Mouse (Mus musculus) kidney, postnatal 14 days (tissue): ENCODE measurements around the gene Mrps18a.

Source experiments
- DNase-seq: peaks from one replicate; pipeline ENCODE4 v3.0.0; 2022; ENCODE audit warnings: mixed read lengths

Mrps18a gene

GRCm38 (mm10) chr17:46102608-46103159, 8.1 kb upstream of the Mrps18a start:
- no peak for DNase-seq

GRCm38 (mm10) chr17:46104487-46104886, 6.3 kb upstream of the Mrps18a start:
- DNase-seq, result peak; percentile 46

- no peak for DNase-seq
Observed at GRCm38 (mm10) chr17:46108286-46108685, 2.5 kb upstream of the Mrps18a start.

GRCm38 (mm10) chr17:46115489-46115888, 4.7 kb downstream of the Mrps18a start:
- DNase-seq, result no peak

GRCm38 (mm10) chr17:46116138-46116537, 5.4 kb downstream of the Mrps18a start:
- DNase-seq, result no peak

- DNase-seq, result no peak
Observed at GRCm38 (mm10) chr17:46116881-46117280, 6.1 kb downstream of the Mrps18a start.

GRCm38 (mm10) chr17:46117623-46118422, 7.0 kb downstream of the Mrps18a start:
- no peak for DNase-seq

GRCm38 (mm10) chr17:46118423-46118850, 7.7 kb downstream of the Mrps18a start:
- no peak for DNase-seq

- DNase-seq, result no peak
Observed at GRCm38 (mm10) chr17:46119641-46120040, 8.9 kb downstream of the Mrps18a start.

GRCm38 (mm10) chr17:46122791-46123190, 12.0 kb downstream of the Mrps18a start:
- no peak for DNase-seq

- no peak for DNase-seq
Observed at GRCm38 (mm10) chr17:46123285-46123684, 12.5 kb downstream of the Mrps18a start.

GRCm38 (mm10) chr17:46123953-46124700, 13.3 kb downstream of the Mrps18a start:
- no peak for DNase-seq

- DNase-seq, result peak; percentile 66
Observed at GRCm38 (mm10) chr17:46126608-46127007, 15.8 kb downstream of the Mrps18a start.

GRCm38 (mm10) chr17:46127814-46128493, 17.2 kb downstream of the Mrps18a start:
- DNase-seq, result no peak

GRCm38 (mm10) chr17:46129741-46130498, 19.1 kb downstream of the Mrps18a start:
- DNase-seq, result peak; percentile 23

GRCm38 (mm10) chr17:46132058-46132718, 21.4 kb downstream of the Mrps18a start:
- DNase-seq, result peak; percentile 85

GRCm38 (mm10) chr17:46132862-46133261, 22.1 kb downstream of the Mrps18a start:
- DNase-seq, result no peak

GRCm38 (mm10) chr17:46138563-46139236, 27.9 kb downstream of the Mrps18a start:
- DNase-seq, result no peak

GRCm38 (mm10) chr17:46139872-46140271, 29.1 kb downstream of the Mrps18a start:
- no peak for DNase-seq

GRCm38 (mm10) chr17:46143578-46144423, 33.0 kb downstream of the Mrps18a start, which contains the start of gene Rsph9:
Gene Rsph9 (minus strand): TSS chr17:46144216.
- DNase-seq, result peak; percentile 90
